31 mouse cellular contexts compared by ENCODE assay signal in genomic region chr5:89730411-89730810, GRCm38 (mm10).
"Had no signal": no experiment of that assay in that cellular context is flagged by ENCODE, and none has a peak within 500 bp of the region (broad histone marks: within the 10 kb centered on the region; RNA-seq: fewer than 3 reads in every experiment).

No protein-coding gene starts in this region.

- H3K27me3 ChIP-seq: limb, embryonic 12.5 days; limb, embryonic 13.5 days; limb, embryonic 15.5 days; liver, embryonic 12.5 days; liver, embryonic 13.5 days; liver, embryonic 15.5 days; lung, embryonic 15.5 days; megakaryocyte, embryonic 14.5 days; midbrain, embryonic 12.5 days; midbrain, embryonic 13.5 days; midbrain, embryonic 15.5 days had no signal

- H3K36me3 ChIP-seq: limb, embryonic 10.5 days; limb, embryonic 12.5 days; limb, embryonic 13.5 days; limb, embryonic 15.5 days; liver, embryonic 12.5 days; liver, embryonic 13.5 days; liver, embryonic 15.5 days; lung, embryonic 15.5 days; midbrain, embryonic 12.5 days; midbrain, embryonic 13.5 days; midbrain, embryonic 15.5 days had no signal

- H3K4me3 ChIP-seq: limb, embryonic 10.5 days; limb, embryonic 12.5 days; limb, embryonic 13.5 days; limb, embryonic 15.5 days; liver, embryonic 12.5 days; liver, embryonic 13.5 days; liver, embryonic 15.5 days; lung, embryonic 15.5 days; megakaryocyte, embryonic 14.5 days; midbrain, embryonic 10.5 days; midbrain, embryonic 12.5 days; midbrain, embryonic 13.5 days; midbrain, embryonic 15.5 days; myocyte had no signal

- H3K4me2 ChIP-seq: limb, embryonic 12.5 days; limb, embryonic 13.5 days; limb, embryonic 15.5 days; liver, embryonic 11.5 days; liver, embryonic 12.5 days; liver, embryonic 13.5 days; liver, embryonic 15.5 days; lung, embryonic 14.5 days; lung, embryonic 15.5 days; midbrain, embryonic 11.5 days; midbrain, embryonic 12.5 days; midbrain, embryonic 13.5 days; midbrain, embryonic 15.5 days had no signal

- H3K27ac ChIP-seq: limb, embryonic 10.5 days; limb, embryonic 12.5 days; limb, embryonic 13.5 days; limb, embryonic 15.5 days; liver, embryonic 12.5 days; liver, embryonic 13.5 days; liver, embryonic 14.5 days; liver, embryonic 15.5 days; lung, embryonic 15.5 days; macrophage; midbrain, embryonic 10.5 days; midbrain, embryonic 12.5 days; midbrain, embryonic 13.5 days; midbrain, embryonic 15.5 days had no signal

- ATAC-seq: liver, embryonic 12.5 days; liver, postnatal 0 days; lung, postnatal 0 days; midbrain, embryonic 13.5 days; midbrain, embryonic 15.5 days; midbrain, embryonic 16.5 days had no signal

- H3K4me1 ChIP-seq: limb, embryonic 10.5 days; limb, embryonic 12.5 days; limb, embryonic 13.5 days; liver, embryonic 12.5 days; liver, embryonic 13.5 days; liver, embryonic 15.5 days; lung, embryonic 15.5 days; megakaryocyte, embryonic 14.5 days; midbrain, embryonic 10.5 days; midbrain, embryonic 12.5 days; midbrain, embryonic 13.5 days; midbrain, embryonic 15.5 days had no signal

- DNase-seq: left cerebral cortex, postnatal 4 days; liver; liver, embryonic 13.5 days; liver, postnatal 0 days; lung, adult 18-20 months; lung, adult 2 months; lung, embryonic 14.5 days; lung, postnatal 10 days; lung, postnatal 14 days; lung, postnatal 36 days; lung, postnatal 4 days; midbrain, embryonic 14.5 days had no signal

- H3K9ac ChIP-seq: limb, embryonic 12.5 days; limb, embryonic 13.5 days; limb, embryonic 15.5 days; liver, embryonic 12.5 days; liver, embryonic 13.5 days; liver, embryonic 14.5 days; liver, embryonic 15.5 days; liver, postnatal 0 days; lung, embryonic 14.5 days; lung, embryonic 15.5 days; midbrain, embryonic 12.5 days; midbrain, embryonic 13.5 days; midbrain, embryonic 15.5 days had no signal

- H3K9me3 ChIP-seq: limb, embryonic 10.5 days; limb, embryonic 15.5 days; liver, embryonic 13.5 days; liver, embryonic 15.5 days; lung, embryonic 15.5 days; midbrain, embryonic 13.5 days had no signal
